Mouse (Mus musculus) mature B cell (primary cell): ENCODE results near the gene Vsnl1.

Source experiments
- in situ Hi-C: fragments of 300-500 bp; cut with MboI; formaldehyde crosslinking; loops from 2 replicates; pipeline ENCODE4 v1.14.3; 2019

Vsnl1 gene

GRCm38 (mm10) chr12:11276632-11277031 is 159.8 kb downstream of the Vsnl1 start:
- in situ Hi-C loops, result no loop called here
